Mouse (Mus musculus): ENCODE measurements at regions not wholly inside any gene's neighbourhood (a gene's known extent, or its start where the extent isn't known, plus 50 kb on each side); places are given as distances from the start of the nearest gene placed in this dataset.

- TF ChIP-seq CTCF (IDR thresholded peaks at IDR 0.05; ENCODE audit: low read depth), result no peak
- Histone ChIP-seq H3K4me1 (ENCODE audit: insufficient read depth) (no peaks in the 10 kb centered on the region), H3K4me3 (ENCODE audit: low read depth, low read length) (no peak overlapping the region), H3K4me2 (no peak overlapping the region), H3K36me3 (ENCODE audit: insufficient read depth) (no peaks in the 10 kb centered on the region), H3K9me3 (ENCODE audit: low read depth, low read length) (no peaks in the 10 kb centered on the region), H3K9ac (no peak overlapping the region), H3K27ac (ENCODE audit: low read depth) (no peak overlapping the region), H3K27me3 (ENCODE audit: insufficient read depth, low read length) (no peaks in the 10 kb centered on the region)
- ATAC-seq (ENCODE audit: insufficient read depth), result no peak
- DNase-seq, result no peak
- 67% methylated on average over 4 of the region's 4 CpGs for WGBS
These were observed 251.4 kb upstream of the Zwint start for GRCm38 (mm10) chr10:72403290-72403689.

GRCm38 (mm10) chr10:72410305-72410704 lies 244.3 kb upstream of the Zwint start:
- DNase-seq (no peak), ATAC-seq (ENCODE audit: insufficient read depth) (no peak)
- H3K4me3 ChIP-seq (ENCODE audit: low read depth, low read length), result no peak overlapping the region
- no peaks in the 10 kb centered on the region for H3K4me1 ChIP-seq (ENCODE audit: insufficient read depth)
- no peak overlapping the region for H3K4me2 ChIP-seq
- no peaks in the 10 kb centered on the region for H3K36me3 ChIP-seq (ENCODE audit: insufficient read depth)
- H3K9me3 ChIP-seq (ENCODE audit: low read depth, low read length), result no peaks in the 10 kb centered on the region
- no peaks in the 10 kb centered on the region for H3K27me3 ChIP-seq (ENCODE audit: insufficient read depth, low read length)
- no peak overlapping the region for H3K9ac ChIP-seq
- H3K27ac ChIP-seq (ENCODE audit: low read depth), result no peak overlapping the region
- WGBS, result 40% methylated on average over 3 of the region's 3 CpGs
- TF ChIP-seq CTCF (IDR thresholded peaks at IDR 0.05; ENCODE audit: low read depth), result no peak

GRCm38 (mm10) chr10:72411670-72412069 lies 243.0 kb upstream of the Zwint start:
- Histone ChIP-seq H3K4me1 (ENCODE audit: insufficient read depth) (no peaks in the 10 kb centered on the region), H3K9me3 (ENCODE audit: low read depth, low read length) (no peaks in the 10 kb centered on the region), H3K4me2 (no peak overlapping the region), H3K27me3 (ENCODE audit: insufficient read depth, low read length) (no peaks in the 10 kb centered on the region), H3K36me3 (ENCODE audit: insufficient read depth) (no peaks in the 10 kb centered on the region), H3K4me3 (ENCODE audit: low read depth, low read length) (no peak overlapping the region), H3K9ac (no peak overlapping the region), H3K27ac (ENCODE audit: low read depth) (no peak overlapping the region)
- DNase-seq (peak; percentile 3), ATAC-seq (ENCODE audit: insufficient read depth) (no peak)
- TF ChIP-seq CTCF (IDR thresholded peaks at IDR 0.05; ENCODE audit: low read depth), result no peak
- 65% methylated on average over 6 of the region's 6 CpGs for WGBS

- Histone ChIP-seq H3K4me3 (ENCODE audit: low read depth, low read length) (no peak overlapping the region), H3K9ac (no peak overlapping the region), H3K27ac (ENCODE audit: low read depth) (no peak overlapping the region), H3K36me3 (ENCODE audit: insufficient read depth) (no peaks in the 10 kb centered on the region), H3K27me3 (ENCODE audit: insufficient read depth, low read length) (no peaks in the 10 kb centered on the region), H3K4me1 (ENCODE audit: insufficient read depth) (no peaks in the 10 kb centered on the region), H3K9me3 (ENCODE audit: low read depth, low read length) (no peaks in the 10 kb centered on the region), H3K4me2 (no peak overlapping the region)
- WGBS, result 82% methylated on average over 4 of the region's 4 CpGs
- TF ChIP-seq CTCF (IDR thresholded peaks at IDR 0.05; ENCODE audit: low read depth), result no peak
- DNase-seq, result no peak
- ATAC-seq (ENCODE audit: insufficient read depth), result no peak
These were observed 200.0 kb upstream of the Zwint start for GRCm38 (mm10) chr10:72454629-72455028.

GRCm38 (mm10) chr10:72484315-72484714 lies 170.3 kb upstream of the Zwint start:
- peak; percentile 55 for DNase-seq
- 59% methylated on average over 3 of the region's 3 CpGs for WGBS
- H3K9ac ChIP-seq, result no peak overlapping the region

GRCm38 (mm10) chr10:72532431-72532830 lies 122.2 kb upstream of the Zwint start:
- no peaks in the 10 kb centered on the region for H3K9me3 ChIP-seq (ENCODE audit: low read depth, low read length)
- ATAC-seq (ENCODE audit: insufficient read depth), result peak; percentile 28; the same call in 1 of the 2 replicates
- WGBS, result 28% methylated on average over 3 of the region's 3 CpGs

More at GRCm38 (mm10) chr10:72484315-72484714, 170.3 kb upstream of the Zwint start:
- no peak for TF ChIP-seq CTCF (IDR thresholded peaks at IDR 0.05; ENCODE audit: low read depth)
- Histone ChIP-seq H3K4me1 (ENCODE audit: insufficient read depth) (no peaks in the 10 kb centered on the region), H3K4me3 (ENCODE audit: low read depth, low read length) (no peak overlapping the region), H3K27me3 (ENCODE audit: insufficient read depth, low read length) (no peaks in the 10 kb centered on the region), H3K4me2 (no peak overlapping the region), H3K9me3 (ENCODE audit: low read depth, low read length) (no peaks in the 10 kb centered on the region), H3K36me3 (ENCODE audit: insufficient read depth) (no peaks in the 10 kb centered on the region), H3K27ac (ENCODE audit: low read depth) (no peak overlapping the region)
- no peak for ATAC-seq (ENCODE audit: insufficient read depth)

GRCm38 (mm10) chr10:72533427-72533826 lies 121.2 kb upstream of the Zwint start:
- Histone ChIP-seq H3K27me3 (ENCODE audit: insufficient read depth, low read length) (no peaks in the 10 kb centered on the region), H3K27ac (ENCODE audit: low read depth) (no peak overlapping the region), H3K9ac (no peak overlapping the region), H3K4me2 (no peak overlapping the region), H3K4me3 (ENCODE audit: low read depth, low read length) (no peak overlapping the region), H3K4me1 (ENCODE audit: insufficient read depth) (no peaks in the 10 kb centered on the region), H3K36me3 (ENCODE audit: insufficient read depth) (no peaks in the 10 kb centered on the region), H3K9me3 (ENCODE audit: low read depth, low read length) (no peaks in the 10 kb centered on the region)
- ATAC-seq (ENCODE audit: insufficient read depth), result no peak
- TF ChIP-seq CTCF (IDR thresholded peaks at IDR 0.05; ENCODE audit: low read depth), result no peak
- DNase-seq, result no peak
- 91% methylated on average over 3 of the region's 3 CpGs for WGBS

More at GRCm38 (mm10) chr10:72532431-72532830, 122.2 kb upstream of the Zwint start:
- H3K4me3 ChIP-seq (ENCODE audit: low read depth, low read length), result no peak overlapping the region
- no peak overlapping the region for H3K9ac ChIP-seq
- H3K4me2 ChIP-seq, result no peak overlapping the region
- no peaks in the 10 kb centered on the region for H3K4me1 ChIP-seq (ENCODE audit: insufficient read depth)
- TF ChIP-seq CTCF (IDR thresholded peaks at IDR 0.05; ENCODE audit: low read depth), result no peak
- DNase-seq, result peak; percentile 62
- H3K27ac ChIP-seq (ENCODE audit: low read depth), result no peak overlapping the region
- H3K27me3 ChIP-seq (ENCODE audit: insufficient read depth, low read length), result no peaks in the 10 kb centered on the region
- H3K36me3 ChIP-seq (ENCODE audit: insufficient read depth), result no peaks in the 10 kb centered on the region

GRCm38 (mm10) chr10:72533859-72534258 lies 120.8 kb upstream of the Zwint start:
- Histone ChIP-seq H3K27ac (ENCODE audit: low read depth) (no peak overlapping the region), H3K4me2 (no peak overlapping the region), H3K27me3 (ENCODE audit: insufficient read depth, low read length) (no peaks in the 10 kb centered on the region), H3K9me3 (ENCODE audit: low read depth, low read length) (no peaks in the 10 kb centered on the region), H3K36me3 (ENCODE audit: insufficient read depth) (no peaks in the 10 kb centered on the region), H3K9ac (no peak overlapping the region), H3K4me3 (ENCODE audit: low read depth, low read length) (no peak overlapping the region), H3K4me1 (ENCODE audit: insufficient read depth) (no peaks in the 10 kb centered on the region)
- no peak for TF ChIP-seq CTCF (IDR thresholded peaks at IDR 0.05; ENCODE audit: low read depth)
- DNase-seq (no peak), ATAC-seq (ENCODE audit: insufficient read depth) (no peak)
- 81% methylated on average over 4 of the region's 4 CpGs for WGBS
